Mouse (Mus musculus) bone marrow macrophage, adult 2 months (primary cell): ENCODE measurements around the gene Fntb. TPM values are rescaled to one million over a fixed set of nuclear protein-coding genes. Genes with fewer than 3 reads are reported as not detected.

Source experiments
- H3K27ac ChIP-seq: 2 replicates; pipeline ENCODE4 v1.5.1; 2012; ENCODE audit warnings: low read depth, low read length; ENCODE audit not compliant: insufficient read depth
- H3K4me1 ChIP-seq: 2 replicates; pipeline ENCODE4 v1.6.1; 2012; ENCODE audit warnings: low read length; ENCODE audit not compliant: control insufficient read depth, insufficient read depth
- H3K4me3 ChIP-seq: 2 replicates; pipeline ENCODE4 v1.5.1; 2012; ENCODE audit warnings: mild to moderate bottlenecking, low read length, moderate library complexity; ENCODE audit not compliant: insufficient read depth
- CTCF ChIP-seq: IDR thresholded peaks from 2 replicates; pipeline ENCODE4 v1.5.1; 2012; ENCODE audit warnings: low read depth, mild to moderate bottlenecking, low read length, moderate library complexity
- POLR2A ChIP-seq: IDR thresholded peaks from 2 replicates; pipeline ENCODE4 v1.6.1; 2012; ENCODE audit warnings: mild to moderate bottlenecking, low read depth, low read length, borderline replicate concordance
- polyA plus RNA-seq: library from polyadenylated mRNA; stranded (reverse); fragments of >200 nt; gene quantifications from 2 replicates; pipeline ENCODE4 v1.2.4, GENCODE M21; 2012; ENCODE audit not compliant: missing spikeins, insufficient read depth, insufficient read length

Fntb gene
- polyA plus RNA-seq, 1 experiment: 5.5 TPM

GRCm38 (mm10) chr12:76897006-76897405, 131.6 kb downstream of the Fntb start:
- no peaks in the 10 kb centered on the region for H3K4me1 ChIP-seq
- no peak overlapping the region for H3K27ac ChIP-seq
- TF ChIP-seq CTCF (no peak), POLR2A (no peak)
- H3K4me3 ChIP-seq: no peak overlapping the region

GRCm38 (mm10) chr12:76898141-76898540, 132.8 kb downstream of the Fntb start:
- H3K4me1 ChIP-seq: no peaks in the 10 kb centered on the region
- TF ChIP-seq CTCF (no peak), POLR2A (no peak)
- H3K27ac ChIP-seq: no peak overlapping the region
- H3K4me3 ChIP-seq: no peak overlapping the region

DNA sequence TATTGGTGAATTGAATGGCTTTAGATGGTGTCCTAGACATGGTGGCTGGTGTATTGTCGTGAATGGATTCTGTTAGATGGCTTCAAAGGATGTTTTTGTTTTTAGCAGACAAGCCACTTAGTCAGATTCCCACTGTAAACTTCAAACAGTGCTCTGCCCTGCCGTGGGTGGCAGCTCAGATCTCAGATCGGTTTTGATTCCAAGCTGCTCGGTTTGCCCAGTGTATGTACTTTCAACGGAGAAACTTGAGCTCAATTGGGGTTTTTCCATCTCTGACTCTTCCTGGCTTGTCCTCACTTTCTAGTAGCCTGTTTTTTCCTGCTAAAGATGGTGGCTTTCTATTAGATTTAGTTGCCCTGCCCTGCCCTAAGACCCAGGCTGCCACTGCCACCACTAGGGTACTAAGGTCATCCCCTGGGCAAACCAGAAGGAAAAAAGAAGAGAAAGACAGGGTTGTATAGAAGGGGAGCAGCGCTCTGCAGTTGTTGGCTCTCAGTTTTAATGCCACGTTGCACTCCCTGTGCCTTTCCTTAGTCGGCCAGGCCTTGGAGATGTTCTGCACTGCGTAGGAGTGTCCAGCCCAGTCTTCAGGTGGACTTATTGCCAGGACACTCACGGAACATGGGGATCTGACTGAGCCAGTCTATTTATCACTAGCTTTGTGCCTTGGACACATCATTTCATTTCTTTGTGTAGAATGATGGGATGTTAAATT, 134.0 kb downstream of the Fntb start:
- no peaks in the 10 kb centered on the region for H3K4me1 ChIP-seq
- TF ChIP-seq POLR2A (no peak), CTCF (no peak)
- no peak overlapping the region for H3K27ac ChIP-seq
- no peak overlapping the region for H3K4me3 ChIP-seq

DNA sequence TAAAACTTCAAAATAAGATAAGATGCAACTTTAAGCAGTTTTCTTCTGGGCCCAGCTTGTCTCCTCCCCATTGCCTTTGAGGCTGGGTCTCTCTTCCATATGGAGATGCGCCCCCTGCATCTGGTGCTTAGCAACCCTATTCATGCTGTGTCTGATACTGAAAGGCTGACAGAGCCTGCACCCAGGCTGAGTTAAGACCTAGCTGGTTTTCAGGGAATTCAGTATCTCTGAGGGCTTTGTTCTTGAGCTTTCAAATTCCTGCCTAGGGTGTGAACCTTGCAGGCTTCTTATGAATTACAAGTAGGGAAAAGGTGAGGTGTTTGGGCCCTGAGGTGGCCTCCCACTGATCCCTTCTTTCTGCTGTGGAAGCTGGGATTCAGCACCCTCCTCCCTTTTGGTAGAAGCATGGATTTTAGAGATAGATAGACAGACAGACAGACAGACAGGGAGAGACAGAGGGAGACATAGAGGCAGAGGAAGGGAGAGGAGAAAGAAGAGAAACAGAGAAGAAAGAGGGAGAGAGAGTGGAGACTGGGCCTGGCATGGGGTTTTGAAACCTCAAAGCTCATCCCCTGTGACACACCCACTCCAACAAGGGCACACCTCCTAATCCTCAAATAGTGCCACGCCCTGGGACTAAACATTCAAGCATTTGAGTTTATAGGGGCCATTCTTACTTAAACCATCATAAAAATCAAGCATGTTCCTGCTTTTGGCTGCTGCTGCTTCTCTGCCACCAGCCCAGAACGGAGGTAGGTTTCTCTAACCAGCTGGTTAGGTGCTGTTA, 136.3 kb downstream of the Fntb start:
- TF ChIP-seq CTCF (no peak), POLR2A (no peak)
- H3K27ac ChIP-seq: no peak overlapping the region
- H3K4me1 ChIP-seq: peaks cover 9% of the 10 kb centered on the region
- no peak overlapping the region for H3K4me3 ChIP-seq

GRCm38 (mm10) chr12:76906278-76906677, 140.9 kb downstream of the Fntb start:
- TF ChIP-seq POLR2A (no peak), CTCF (no peak)
- H3K4me1 ChIP-seq: peaks cover 18% of the 10 kb centered on the region
- no peak overlapping the region for H3K4me3 ChIP-seq
- H3K27ac ChIP-seq: no peak overlapping the region

DNA sequence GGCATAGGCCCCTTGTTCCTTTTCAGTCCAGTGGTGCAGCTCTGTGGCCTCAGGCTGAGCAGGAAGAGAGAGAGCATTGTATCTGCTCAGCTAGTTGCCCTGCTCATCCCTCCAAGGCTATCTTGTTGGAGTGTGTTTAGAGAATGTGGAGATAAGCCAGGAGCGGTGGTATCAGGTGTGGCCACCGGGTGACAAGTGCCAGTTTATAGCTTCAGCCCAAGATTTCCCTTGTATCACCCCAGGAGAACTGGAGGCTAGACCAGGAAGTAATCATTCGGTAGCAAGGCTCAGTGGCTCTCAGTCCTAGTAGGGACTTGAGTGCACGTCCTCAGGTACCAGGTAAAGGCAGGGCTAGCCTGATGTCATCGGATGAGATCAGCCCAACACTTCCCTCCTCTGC, 143.8 kb downstream of the Fntb start:
- H3K4me3 ChIP-seq: no peak overlapping the region
- H3K27ac ChIP-seq: no peak overlapping the region
- TF ChIP-seq POLR2A (no peak), CTCF (no peak)
- H3K4me1 ChIP-seq: peaks cover 18% of the 10 kb centered on the region

GRCm38 (mm10) chr12:76910258-76910940, 145.0 kb downstream of the Fntb start:
- H3K4me3 ChIP-seq: no peak overlapping the region
- H3K27ac ChIP-seq: no peak overlapping the region
- H3K4me1 ChIP-seq: peaks cover 18% of the 10 kb centered on the region
- TF ChIP-seq POLR2A (no peak), CTCF (no peak)

DNA sequence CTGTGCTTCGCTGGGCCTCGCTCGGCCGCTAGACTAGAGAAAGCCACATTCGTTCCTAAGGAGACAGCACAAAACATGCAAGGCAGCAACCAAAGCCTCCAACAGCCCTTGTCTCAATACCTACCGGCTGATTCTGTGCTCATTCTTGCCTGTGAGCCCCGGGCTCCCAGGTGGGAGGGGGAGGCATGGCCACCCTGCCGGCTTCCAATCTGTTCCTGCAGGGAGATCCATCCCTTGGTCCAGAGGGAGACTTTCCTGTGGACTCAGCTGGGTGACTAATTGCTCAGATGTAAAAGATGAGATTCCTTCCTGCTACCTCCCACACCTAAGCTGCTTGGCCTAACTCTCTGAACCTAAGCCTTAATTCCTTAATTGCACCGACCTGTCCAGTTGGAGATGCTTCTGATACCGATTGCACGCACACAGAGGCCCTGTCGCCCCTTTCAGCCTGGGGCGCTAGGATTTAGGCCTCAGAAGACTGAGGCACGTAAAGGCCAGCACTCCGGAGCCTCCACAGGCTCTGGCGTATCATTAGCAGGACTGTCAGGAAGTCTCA, 145.9 kb downstream of the Fntb start:
- H3K4me3 ChIP-seq: no peak overlapping the region
- TF ChIP-seq CTCF (no peak), POLR2A (no peak)
- H3K27ac ChIP-seq: no peak overlapping the region
- H3K4me1 ChIP-seq: peaks cover 14% of the 10 kb centered on the region

DNA sequence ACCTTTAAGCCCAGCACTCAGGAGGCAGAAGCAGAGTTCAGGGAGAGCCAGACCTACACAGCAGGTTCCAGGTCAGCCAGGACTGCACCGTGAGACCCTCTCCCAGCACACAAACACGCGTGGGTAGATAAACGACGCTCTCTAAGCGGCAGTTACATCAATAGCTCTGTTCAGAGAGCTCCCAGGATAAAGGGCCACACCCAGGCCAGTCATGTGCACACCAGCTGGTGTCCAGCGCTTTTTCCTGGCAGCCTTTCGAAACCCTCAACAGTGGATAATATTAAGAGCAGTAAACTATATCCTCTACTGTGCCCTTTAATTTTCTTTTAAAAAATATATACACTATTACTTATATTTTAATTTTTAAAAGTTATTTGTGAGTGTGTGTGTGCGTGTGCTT, 146.8 kb downstream of the Fntb start:
- Histone ChIP-seq H3K4me1 (peaks cover 9% of the 10 kb centered on the region), H3K4me3 (no peak overlapping the region), H3K27ac (no peak overlapping the region)
- TF ChIP-seq CTCF (no peak), POLR2A (no peak)

- no peak overlapping the region for H3K27ac ChIP-seq
- no peak overlapping the region for H3K4me3 ChIP-seq
- no peak for TF ChIP-seq POLR2A
- TF ChIP-seq CTCF: no peak
- H3K4me1 ChIP-seq: no peaks in the 10 kb centered on the region
These were observed 150.8 kb downstream of the Fntb start for GRCm38 (mm10) chr12:76916163-76916562.
